Mouse (Mus musculus) lung, postnatal 0 days (tissue): ENCODE data around the gene Cox7b2.

Experiments
- CTCF ChIP-seq: IDR thresholded peaks from 2 replicates; pipeline ENCODE4 v1.5.1; 2016; ENCODE audit warnings: antibody characterized with exemption, mild to moderate bottlenecking
- EP300 ChIP-seq: IDR thresholded peaks from 2 replicates; pipeline ENCODE4 v1.6.1; 2016; ENCODE audit warnings: antibody characterized with exemption, mild to moderate bottlenecking, control low read depth

GRCm38 (mm10) chr5:71502058-71502678 is 45.8 kb downstream of the Cox7b2 start:
- TF ChIP-seq CTCF (peak; percentile 72), EP300 (no peak)
